Mouse (Mus musculus): ENCODE measurements at regions not wholly inside any gene's neighbourhood (a gene's known extent, or its start where the extent isn't known, plus 50 kb on each side); places are given as distances from the start of the nearest gene placed in this dataset.

GRCm38 (mm10) chr14:61819251-61819650 lies 212.0 kb downstream of the Kcnrg start:
- Histone ChIP-seq H3K4me3 (ENCODE audit: insufficient read depth, low read depth, low read length) (no peak overlapping the region), H3K36me3 (ENCODE audit: control insufficient read depth, insufficient read depth, low read length) (no peaks in the 10 kb centered on the region), H3K79me2 (ENCODE audit: control insufficient read depth, insufficient read depth, low read length) (no peaks in the 10 kb centered on the region), H3K27me3 (ENCODE audit: control insufficient read depth, insufficient read depth, low read length) (no peaks in the 10 kb centered on the region), H3K9ac (ENCODE audit: low read depth, low read length) (no peak overlapping the region), H3K27ac (replicated peaks; ENCODE audit: insufficient read depth, low read depth, low read length) (no peak overlapping the region), H3K4me1 (ENCODE audit: control insufficient read depth, insufficient read depth, low read length) (no peaks in the 10 kb centered on the region)
- TF ChIP-seq POLR2A (IDR thresholded peaks at IDR 0.05; ENCODE audit: extremely low read depth, insufficient read depth, low read length) (no peak), CTCF (IDR thresholded peaks at IDR 0.05; ENCODE audit: low read depth, low read length) (no peak)
- WGBS = 100% methylated on average over 2 of the region's 2 CpGs
- no peak for DNase-seq (ENCODE audit: extremely low read depth, low read depth, low spot score)

GRCm38 (mm10) chr14:61834291-61834936 lies 227.2 kb downstream of the Kcnrg start:
- Histone ChIP-seq H3K4me3 (ENCODE audit: insufficient read depth, low read depth, low read length) (no peak overlapping the region), H3K27me3 (ENCODE audit: control insufficient read depth, insufficient read depth, low read length) (no peaks in the 10 kb centered on the region), H3K27ac (replicated peaks; ENCODE audit: insufficient read depth, low read depth, low read length) (no peak overlapping the region), H3K79me2 (ENCODE audit: control insufficient read depth, insufficient read depth, low read length) (no peaks in the 10 kb centered on the region), H3K4me1 (ENCODE audit: control insufficient read depth, insufficient read depth, low read length) (no peaks in the 10 kb centered on the region), H3K9ac (ENCODE audit: low read depth, low read length) (no peak overlapping the region), H3K36me3 (ENCODE audit: control insufficient read depth, insufficient read depth, low read length) (no peaks in the 10 kb centered on the region)
- no peak for TF ChIP-seq CTCF (IDR thresholded peaks at IDR 0.05; ENCODE audit: low read depth, low read length)
- TF ChIP-seq POLR2A (IDR thresholded peaks at IDR 0.05; ENCODE audit: extremely low read depth, insufficient read depth, low read length) = no peak
- WGBS = 72% methylated on average over 8 of the region's 8 CpGs
- DNase-seq (ENCODE audit: extremely low read depth, low read depth, low spot score) = no peak

GRCm38 (mm10) chr14:61835729-61836128 lies 228.5 kb downstream of the Kcnrg start:
- Histone ChIP-seq H3K4me1 (ENCODE audit: control insufficient read depth, insufficient read depth, low read length) (no peaks in the 10 kb centered on the region), H3K27ac (replicated peaks; ENCODE audit: insufficient read depth, low read depth, low read length) (no peak overlapping the region), H3K79me2 (ENCODE audit: control insufficient read depth, insufficient read depth, low read length) (no peaks in the 10 kb centered on the region), H3K36me3 (ENCODE audit: control insufficient read depth, insufficient read depth, low read length) (no peaks in the 10 kb centered on the region), H3K4me3 (ENCODE audit: insufficient read depth, low read depth, low read length) (no peak overlapping the region), H3K27me3 (ENCODE audit: control insufficient read depth, insufficient read depth, low read length) (no peaks in the 10 kb centered on the region), H3K9ac (ENCODE audit: low read depth, low read length) (no peak overlapping the region)
- no peak for TF ChIP-seq POLR2A (IDR thresholded peaks at IDR 0.05; ENCODE audit: extremely low read depth, insufficient read depth, low read length)
- no peak for TF ChIP-seq CTCF (IDR thresholded peaks at IDR 0.05; ENCODE audit: low read depth, low read length)
- DNase-seq (ENCODE audit: extremely low read depth, low read depth, low spot score) = no peak
- 73% methylated on average over 6 of the region's 6 CpGs for WGBS

- Histone ChIP-seq H3K27ac (replicated peaks; ENCODE audit: insufficient read depth, low read depth, low read length) (no peak overlapping the region), H3K9ac (ENCODE audit: low read depth, low read length) (no peak overlapping the region), H3K36me3 (ENCODE audit: control insufficient read depth, insufficient read depth, low read length) (no peaks in the 10 kb centered on the region), H3K27me3 (ENCODE audit: control insufficient read depth, insufficient read depth, low read length) (no peaks in the 10 kb centered on the region), H3K4me1 (ENCODE audit: control insufficient read depth, insufficient read depth, low read length) (no peaks in the 10 kb centered on the region; the same call in 1 of the 2 replicates), H3K4me3 (ENCODE audit: insufficient read depth, low read depth, low read length) (no peak overlapping the region), H3K79me2 (ENCODE audit: control insufficient read depth, insufficient read depth, low read length) (no peaks in the 10 kb centered on the region)
- no peak for DNase-seq (ENCODE audit: extremely low read depth, low read depth, low spot score)
- no peak for TF ChIP-seq CTCF (IDR thresholded peaks at IDR 0.05; ENCODE audit: low read depth, low read length)
- no peak for TF ChIP-seq POLR2A (IDR thresholded peaks at IDR 0.05; ENCODE audit: extremely low read depth, insufficient read depth, low read length)
- WGBS = 81% methylated on average over 6 of the region's 6 CpGs
Measured at GRCm38 (mm10) chr14:61836231-61836630, 229.0 kb downstream of the Kcnrg start.

- Histone ChIP-seq H3K79me2 (ENCODE audit: control insufficient read depth, insufficient read depth, low read length) (no peaks in the 10 kb centered on the region), H3K4me1 (ENCODE audit: control insufficient read depth, insufficient read depth, low read length) (no peaks in the 10 kb centered on the region; the same call in 1 of the 2 replicates), H3K4me3 (ENCODE audit: insufficient read depth, low read depth, low read length) (no peak overlapping the region), H3K27me3 (ENCODE audit: control insufficient read depth, insufficient read depth, low read length) (no peaks in the 10 kb centered on the region), H3K27ac (replicated peaks; ENCODE audit: insufficient read depth, low read depth, low read length) (no peak overlapping the region), H3K9ac (ENCODE audit: low read depth, low read length) (no peak overlapping the region), H3K36me3 (ENCODE audit: control insufficient read depth, insufficient read depth, low read length) (no peaks in the 10 kb centered on the region)
- WGBS = 78% methylated on average over 4 of the region's 4 CpGs
- no peak for TF ChIP-seq POLR2A (IDR thresholded peaks at IDR 0.05; ENCODE audit: extremely low read depth, insufficient read depth, low read length)
- TF ChIP-seq CTCF (IDR thresholded peaks at IDR 0.05; ENCODE audit: low read depth, low read length) = no peak
- DNase-seq (ENCODE audit: extremely low read depth, low read depth, low spot score) = no peak
Measured at GRCm38 (mm10) chr14:61836965-61837364, 229.7 kb downstream of the Kcnrg start.

- H3K4me3 ChIP-seq (ENCODE audit: insufficient read depth, low read depth, low read length) = no peak overlapping the region
- no peak overlapping the region for H3K9ac ChIP-seq (ENCODE audit: low read depth, low read length)
- no peaks in the 10 kb centered on the region for H3K27me3 ChIP-seq (ENCODE audit: control insufficient read depth, insufficient read depth, low read length)
- peak; percentile 14 for DNase-seq (ENCODE audit: extremely low read depth, low read depth, low spot score)
- TF ChIP-seq CTCF (IDR thresholded peaks at IDR 0.05; ENCODE audit: low read depth, low read length) (no peak), POLR2A (IDR thresholded peaks at IDR 0.05; ENCODE audit: extremely low read depth, insufficient read depth, low read length) (no peak)
- no peaks in the 10 kb centered on the region for H3K36me3 ChIP-seq (ENCODE audit: control insufficient read depth, insufficient read depth, low read length)
- 66% methylated on average over 8 of the region's 8 CpGs for WGBS
- H3K27ac ChIP-seq (replicated peaks; ENCODE audit: insufficient read depth, low read depth, low read length) = no peak overlapping the region
- no peaks in the 10 kb centered on the region for H3K79me2 ChIP-seq (ENCODE audit: control insufficient read depth, insufficient read depth, low read length)
- H3K4me1 ChIP-seq (ENCODE audit: control insufficient read depth, insufficient read depth, low read length) = no peaks in the 10 kb centered on the region; the same call in 1 of the 2 replicates
Measured at GRCm38 (mm10) chr14:61837851-61838250, 230.6 kb downstream of the Kcnrg start.

Data from liver, adult 2 months (tissue).